Mouse (Mus musculus) MEL (cell line): ENCODE results near the gene Slc12a1.

Experiments
- CTCF ChIP-seq, 3 experiments: IDR thresholded peaks in 2 of 3; conservative IDR thresholded peaks in 1 of 3; 2 replicates each; pipeline ENCODE4 v1.5.1; 2011 to 2012; ENCODE audit warnings: low read length in 3 of 3, low read depth in 2 of 3, mild to moderate bottlenecking in 2 of 3, improper control_type of control experiment in 1 of 3, inconsistent platforms in 1 of 3, mixed read lengths in 1 of 3, moderate library complexity in 1 of 3; ENCODE audit not compliant: control insufficient read depth in 1 of 3, insufficient read depth in 1 of 3, poor library complexity in 1 of 3, severe bottlenecking in 1 of 3
- ZC3H11A ChIP-seq: IDR thresholded peaks from 2 replicates; pipeline ENCODE4 v1.6.1; 2012; ENCODE audit warnings: low read depth, mild to moderate bottlenecking, inconsistent platforms, low read length, improper control_type of control experiment

DNA sequence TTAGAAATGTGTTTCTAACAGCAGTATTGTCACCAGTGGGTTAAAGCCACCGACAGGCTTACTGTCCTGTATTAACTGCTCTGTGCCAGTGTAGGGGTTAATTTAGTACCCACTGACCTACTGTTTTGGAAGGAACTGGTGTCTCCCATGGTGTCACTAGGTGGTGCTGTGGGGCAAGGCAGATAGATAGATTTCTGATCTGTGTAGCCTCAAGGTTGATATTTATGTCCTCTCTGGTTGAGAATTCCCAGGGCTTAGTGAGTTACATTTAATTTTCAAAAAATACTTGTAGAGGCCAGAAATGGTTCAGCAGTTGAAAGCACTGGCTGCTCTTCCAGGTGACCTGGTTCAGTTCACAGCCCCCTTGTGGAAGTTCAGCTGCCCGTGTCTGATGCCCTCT is 100.0 kb downstream of the Slc12a1 start:
- TF ChIP-seq ZC3H11A, result no peak
- TF ChIP-seq CTCF (IDR thresholded peaks at IDR 0.05 in 2 of 3, conservative IDR thresholded peaks at IDR 0.05 in 1 of 3; ENCODE audit: control insufficient read depth in 1 of 3, insufficient read depth in 1 of 3, low read depth in 2 of 3, low read length in 3 of 3, poor library complexity in 1 of 3, severe bottlenecking in 1 of 3), result peak; percentile 43 to 64 (median 51); a peak in 5 of 6 replicates
